Mouse (Mus musculus): Measurements from ENCODE around the gene Prickle3.
"Not testable (repeated sequence)": the region's sequence is repeated elsewhere in the genome, so short reads cannot be mapped to it uniquely, and the experiment has no call there.

The Prickle3 gene

DNA sequence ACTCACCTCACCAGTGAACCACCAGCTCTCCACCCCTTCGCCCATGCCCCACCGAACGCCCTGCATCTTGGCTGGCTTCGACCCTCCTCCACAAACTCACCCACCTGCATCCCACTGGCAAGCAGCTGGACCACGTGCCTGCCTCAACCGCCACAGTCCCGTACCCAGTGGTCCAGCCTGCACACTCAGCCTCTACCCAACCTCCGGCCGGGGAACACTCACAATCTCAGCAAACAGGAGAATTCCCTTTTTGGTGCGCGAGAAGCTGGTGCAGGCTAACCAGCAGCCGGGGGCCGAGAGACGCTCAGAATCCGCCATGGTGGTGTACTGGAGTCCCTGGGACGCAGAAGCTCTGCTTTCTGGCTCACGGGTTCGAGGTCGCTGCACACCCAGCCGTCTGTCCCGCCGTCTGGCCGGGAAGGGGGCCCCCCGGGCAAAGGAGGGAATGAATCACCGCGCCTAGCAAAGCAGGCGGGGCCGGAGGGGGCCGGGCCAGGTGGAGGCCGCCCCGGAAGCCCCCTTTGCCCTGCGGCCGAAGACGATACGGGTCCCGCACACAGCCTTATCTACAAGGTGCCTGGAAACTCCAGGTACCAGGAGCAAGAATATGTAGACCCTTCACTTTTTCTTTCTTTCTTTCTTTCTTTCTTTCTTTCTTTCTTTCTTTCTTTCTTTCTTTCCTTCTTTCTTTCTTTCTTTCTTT is 14.0 kb downstream of the Prickle3 start, which contains the start of gene Plp2:
Plp2 (minus strand) TSS at position 470 of the 703 bp plus-strand sequence.
- in situ Hi-C loops (cut with MboI, MseI), result no loop called here

DNA sequence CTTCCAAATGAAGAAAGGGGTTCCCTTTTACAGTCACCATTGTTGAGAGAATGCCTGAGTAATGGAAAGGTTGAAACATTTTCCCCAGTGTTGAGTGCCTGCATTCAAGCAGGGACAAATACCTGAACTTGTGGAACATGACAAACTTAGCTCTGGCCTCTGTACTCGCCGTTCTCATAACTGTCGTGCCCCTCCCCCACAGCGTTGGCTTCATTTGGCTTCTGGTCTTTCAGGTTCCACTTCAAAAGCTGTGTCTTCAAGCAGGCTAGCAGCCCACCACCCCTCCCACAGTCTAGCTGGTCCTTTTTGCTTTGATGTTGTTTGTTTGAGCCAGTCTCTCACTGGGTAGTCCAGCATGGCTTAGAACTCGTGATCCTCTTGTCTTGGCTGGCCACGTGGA is 15.7 kb downstream of the Prickle3 start:
- in situ Hi-C loops (cut with MboI, MseI), result no loop called here

DNA sequence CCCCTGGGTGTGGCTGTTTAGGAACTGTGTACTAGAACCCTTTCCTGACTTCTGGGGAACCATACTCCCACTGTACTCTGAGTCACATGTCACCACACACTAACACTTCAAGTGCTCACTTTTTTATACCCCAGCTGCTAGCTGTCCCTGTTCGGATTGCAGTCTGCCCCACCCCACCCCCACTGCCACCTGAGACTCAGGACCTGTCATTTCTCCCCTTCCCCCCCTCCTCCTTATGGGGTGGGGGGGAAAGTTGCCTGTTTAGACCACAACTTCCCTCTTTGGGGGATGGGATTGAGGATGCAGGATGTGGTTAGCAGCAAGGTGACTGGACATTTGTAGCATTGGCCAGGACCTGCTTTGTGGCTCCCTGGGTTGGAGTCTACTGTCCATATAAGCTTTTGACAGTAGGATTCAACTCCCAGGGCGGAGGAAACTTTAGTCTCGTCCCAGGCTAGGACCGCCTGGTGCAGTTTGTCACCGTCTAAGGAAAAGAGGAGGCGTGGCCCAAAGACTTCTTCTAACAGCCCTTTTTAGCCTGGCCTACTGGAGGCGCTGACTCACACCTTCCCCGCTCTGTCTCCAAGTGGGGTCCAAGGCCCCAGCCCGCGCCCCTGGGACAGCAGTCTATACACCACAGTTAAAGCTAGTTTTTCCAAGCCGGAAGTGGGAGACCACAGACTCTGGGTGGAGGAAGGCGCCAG is 16.7 kb downstream of the Prickle3 start:
- in situ Hi-C loops (cut with MboI, MseI), result no loop called here

DNA sequence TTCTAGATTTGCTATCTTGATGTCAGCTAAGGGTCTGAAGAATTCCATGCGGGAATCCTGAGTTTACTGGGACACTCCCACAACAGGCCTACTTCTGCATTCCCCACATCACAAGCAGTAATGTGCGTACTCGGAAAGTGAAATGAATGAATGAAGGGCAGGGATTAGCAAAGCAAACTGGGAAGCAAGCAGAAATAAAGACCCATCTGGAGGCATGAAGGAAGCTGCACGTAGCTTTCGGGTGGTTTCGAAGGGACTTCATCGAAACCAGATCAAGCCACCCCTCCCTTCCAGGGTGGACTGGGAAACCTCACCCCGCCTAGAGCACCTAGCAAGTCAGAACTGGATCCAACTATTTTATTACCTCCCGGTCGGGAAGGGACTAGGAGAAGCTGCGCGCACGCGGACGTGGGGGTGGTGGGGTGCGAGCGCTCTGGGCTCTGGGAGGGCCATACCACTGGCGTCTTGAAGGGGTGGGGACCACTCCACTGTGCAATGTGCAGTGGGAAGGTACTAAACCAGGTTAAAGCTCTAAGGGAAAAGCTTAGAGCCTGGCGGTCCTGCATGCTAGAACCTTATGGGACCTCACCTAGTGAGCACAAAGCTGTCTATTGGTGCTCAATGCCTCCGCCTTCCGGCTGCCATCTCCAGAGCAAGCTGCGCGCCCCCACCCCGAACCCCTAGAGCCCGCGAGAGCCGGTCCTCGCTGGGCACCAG is 17.4 kb downstream of the Prickle3 start:
- in situ Hi-C loops (cut with MboI, MseI), result no loop called here

DNA sequence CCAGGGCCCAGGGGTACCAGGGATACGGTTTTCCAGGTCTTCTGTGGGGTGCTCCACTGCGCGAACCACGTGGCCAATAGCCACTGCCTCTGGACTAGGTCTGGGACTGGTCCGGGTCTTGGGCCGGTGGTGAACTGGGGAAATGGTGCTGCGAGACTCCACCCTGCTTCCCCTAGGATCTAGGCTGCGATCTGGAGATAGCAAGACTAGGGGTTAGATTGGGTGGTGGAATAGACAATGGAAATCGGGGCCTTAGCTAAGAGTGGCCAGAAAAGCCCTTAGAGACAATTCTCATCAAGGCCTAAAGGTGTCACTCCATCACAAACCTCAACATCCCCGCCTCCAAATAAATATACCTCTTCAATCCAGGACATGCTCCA is 17.9 kb downstream of the Prickle3 start:
- in situ Hi-C loops (cut with MboI, MseI), result no loop called here

DNA sequence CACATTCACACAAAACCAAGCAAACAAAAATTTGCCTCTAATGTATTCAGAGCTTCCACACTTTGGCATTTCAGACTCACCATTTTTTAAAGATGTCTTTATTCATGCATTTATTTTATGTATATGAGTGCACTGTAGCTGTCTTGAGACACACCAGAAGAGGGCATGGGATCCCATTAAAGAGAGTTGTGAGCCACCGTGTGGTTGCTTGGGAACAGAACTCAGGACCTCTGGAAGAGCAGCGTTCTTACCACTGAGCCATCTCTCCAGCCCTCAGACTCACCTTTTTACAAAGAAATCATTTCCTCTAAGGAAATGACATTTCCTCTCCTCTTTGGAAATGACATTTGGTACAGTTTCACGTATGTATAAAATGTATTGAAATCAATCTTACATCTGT is 21.9 kb downstream of the Prickle3 start:
- in situ Hi-C loops (cut with MboI, MseI), result no loop called here

DNA sequence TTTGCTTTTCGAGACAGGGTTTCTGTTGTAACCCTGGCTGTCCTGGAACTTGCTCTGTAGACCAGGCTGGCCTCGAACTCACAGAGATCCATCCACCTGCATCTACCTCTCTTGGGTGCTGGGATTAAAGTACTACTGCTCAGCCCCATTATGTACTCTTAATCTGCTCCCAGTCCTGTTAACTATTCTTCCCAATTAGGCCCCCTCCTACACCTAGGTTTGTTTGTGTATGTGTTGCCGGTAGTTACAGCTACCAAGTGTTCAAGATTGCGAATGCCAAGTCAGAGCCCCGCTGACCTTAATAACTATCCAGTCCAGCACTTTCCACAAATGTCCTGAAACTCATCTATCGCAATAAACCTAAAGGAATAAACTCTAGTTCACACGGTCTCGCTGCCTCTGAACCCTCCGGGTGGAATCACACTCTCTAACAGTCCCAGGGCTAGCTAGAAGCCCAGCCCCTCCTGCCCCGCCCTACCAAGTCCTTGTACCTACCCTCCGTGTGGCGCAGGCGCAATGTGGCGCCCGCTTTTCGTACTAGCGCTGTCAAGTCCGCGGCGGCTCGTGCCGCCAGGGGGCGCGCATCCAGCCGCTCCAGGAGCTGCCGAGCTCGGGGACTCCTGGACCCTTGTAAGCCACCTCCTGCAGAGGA is 22.5 kb downstream of the Prickle3 start:
- in situ Hi-C loops (cut with MboI, MseI), result no loop called here

DNA sequence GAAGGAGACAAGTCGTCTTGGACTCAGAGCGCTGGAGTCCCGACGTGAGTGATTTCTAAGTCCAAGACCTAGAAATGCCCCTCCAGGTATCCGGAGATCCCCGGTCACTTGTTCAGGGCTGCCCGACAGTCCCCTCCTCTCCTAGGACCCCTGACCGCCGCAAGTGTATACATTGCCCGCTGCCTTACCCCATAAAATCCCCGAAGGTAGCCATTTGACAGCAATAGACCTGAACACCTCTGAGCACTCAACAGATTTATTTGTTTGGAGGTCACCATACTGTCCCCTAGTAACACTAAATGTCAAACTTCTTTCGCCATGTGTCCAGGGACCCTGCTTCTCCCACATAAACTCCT is 23.0 kb downstream of the Prickle3 start:
- in situ Hi-C loops (cut with MboI, MseI), result no loop called here

DNA sequence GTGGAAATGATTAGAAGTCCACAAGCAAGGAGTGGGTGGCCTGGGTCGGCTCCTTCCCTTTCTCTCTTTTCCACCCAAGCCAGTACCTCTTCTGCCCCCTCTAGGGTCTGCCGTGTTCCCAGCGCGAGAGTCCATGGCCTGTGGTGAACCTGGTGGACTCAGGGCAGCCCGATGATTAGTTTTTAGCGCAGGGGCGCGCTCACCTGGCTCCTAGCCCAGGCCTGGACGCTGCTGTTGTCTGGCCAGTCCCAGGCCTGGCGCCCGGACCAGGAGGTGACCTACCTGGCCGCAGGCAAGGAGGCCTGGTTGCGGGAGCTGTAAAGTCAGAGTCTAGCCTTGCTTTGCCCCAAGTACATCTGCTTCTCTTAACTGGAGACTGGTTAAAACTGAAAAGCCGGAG is 23.8 kb downstream of the Prickle3 start, which contains the start of gene Magix:
Magix (minus strand) TSS at position 388 of the 400 bp plus-strand sequence.
- in situ Hi-C loops (cut with MboI, MseI), result no loop called here

DNA sequence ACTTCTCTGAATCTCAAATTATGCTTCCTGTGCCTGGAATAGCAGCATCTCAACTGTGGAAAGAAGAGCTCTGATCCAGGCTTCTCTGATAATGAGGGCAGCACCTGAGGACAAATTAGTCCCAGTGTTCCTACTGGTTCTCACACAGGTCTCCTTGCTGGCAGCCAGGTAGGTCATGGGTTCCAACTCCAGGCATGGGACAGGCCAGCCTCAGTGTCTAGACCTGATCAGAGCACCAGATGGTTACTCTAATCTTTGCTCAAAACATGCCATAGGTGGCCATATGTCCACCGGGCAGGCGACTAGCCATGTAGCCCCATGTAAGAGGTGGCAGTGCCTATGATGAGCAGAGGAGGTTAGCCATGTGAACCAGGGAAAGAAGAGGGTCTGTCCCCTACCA is 31.3 kb downstream of the Prickle3 start:
- in situ Hi-C loops (cut with MboI, MseI), result no loop called here

DNA sequence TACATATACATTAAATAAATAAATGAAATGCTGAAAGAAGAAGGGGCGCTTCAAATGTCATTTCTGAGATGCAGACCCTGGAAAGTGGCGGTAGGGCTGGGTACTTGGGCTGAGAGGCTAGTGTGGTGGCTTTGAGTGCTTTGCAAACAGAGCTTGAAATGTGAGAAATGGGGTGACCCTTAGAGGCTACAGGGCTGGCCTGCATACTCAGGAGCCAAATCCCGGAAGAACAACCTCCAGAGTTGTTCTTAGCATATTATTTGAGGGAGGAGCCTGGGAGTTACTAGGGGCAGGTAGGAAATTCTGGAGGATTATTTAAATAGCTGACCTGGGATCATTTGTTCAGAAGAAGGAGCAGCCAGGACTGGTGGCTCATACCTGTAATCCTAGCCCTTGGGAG is 33.4 kb downstream of the Prickle3 start:
- in situ Hi-C loops (cut with MboI, MseI), result no loop called here

DNA sequence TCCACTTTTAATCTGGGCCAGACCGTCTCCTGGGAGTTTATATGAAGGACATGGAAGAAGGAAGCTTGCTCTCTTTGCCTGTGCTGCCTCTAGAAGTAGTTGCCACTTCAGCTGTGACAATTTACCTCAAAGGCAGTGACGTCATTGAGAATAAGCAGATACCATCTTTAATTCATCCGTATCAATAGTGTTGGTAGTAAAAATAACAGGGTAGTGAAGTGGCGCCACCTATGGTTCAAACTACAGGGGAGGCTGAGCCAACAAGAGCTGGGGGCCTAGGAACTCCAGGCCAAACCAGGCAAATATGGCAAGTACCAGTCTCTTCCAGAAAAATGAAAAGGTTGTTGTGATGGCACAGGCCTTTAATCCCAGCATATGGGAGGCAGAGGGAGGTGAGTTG is 35.8 kb downstream of the Prickle3 start:
- in situ Hi-C loops (cut with MboI, MseI), result no loop called here

DNA sequence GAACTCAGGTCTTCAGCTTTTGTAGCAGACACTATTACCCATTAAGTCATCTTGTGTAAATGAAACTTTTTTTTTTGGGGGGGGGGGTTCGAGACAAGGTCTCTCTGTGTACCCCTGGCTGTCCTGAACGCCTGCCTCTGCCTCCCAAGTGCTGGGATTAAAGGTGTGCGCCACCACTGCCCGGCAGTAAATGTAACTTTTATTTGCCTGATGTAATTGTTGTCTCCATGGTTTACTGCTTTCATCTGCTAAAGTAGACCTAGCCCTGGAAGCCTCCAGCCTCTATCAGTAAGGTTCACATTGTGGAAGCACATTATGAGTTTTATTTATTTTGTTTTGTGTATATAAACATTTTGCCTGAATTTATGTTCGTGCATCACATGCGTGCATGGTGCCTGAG is 39.5 kb downstream of the Prickle3 start:
- in situ Hi-C loops (cut with MboI, MseI), result loop anchor here (5.0 kb wide), 1 partner anchor 44 kb away; no protein-coding TSS in a partner anchor

DNA sequence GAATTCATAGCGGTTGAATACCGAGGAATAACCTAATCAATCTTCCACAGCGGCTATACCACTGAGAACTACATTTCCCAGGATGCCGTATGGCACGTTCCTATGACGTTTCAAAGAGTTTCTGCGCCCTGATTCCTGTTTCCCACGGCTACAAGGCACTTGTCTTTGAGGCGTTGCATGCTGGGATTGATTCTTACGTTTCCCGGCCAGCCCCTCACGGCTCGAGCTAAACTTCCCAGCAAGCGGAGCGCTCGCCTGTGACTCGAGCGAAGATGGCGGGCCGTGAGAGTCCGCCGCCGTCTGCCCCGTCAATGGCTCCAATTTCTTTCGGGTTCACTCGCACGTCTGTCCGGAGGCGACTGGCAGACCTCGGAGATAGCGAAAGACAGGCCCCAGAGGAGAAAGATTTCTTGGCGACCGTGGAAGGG is 39.9 kb downstream of the Prickle3 start, which contains the start of gene Gpkow:
Gpkow (plus strand) TSS at position 178 of the 428 bp plus-strand sequence.
- in situ Hi-C loops (cut with MboI, MseI), result loop anchor here (5.0 kb wide), 1 partner anchor 45 kb away; no protein-coding TSS in a partner anchor

DNA sequence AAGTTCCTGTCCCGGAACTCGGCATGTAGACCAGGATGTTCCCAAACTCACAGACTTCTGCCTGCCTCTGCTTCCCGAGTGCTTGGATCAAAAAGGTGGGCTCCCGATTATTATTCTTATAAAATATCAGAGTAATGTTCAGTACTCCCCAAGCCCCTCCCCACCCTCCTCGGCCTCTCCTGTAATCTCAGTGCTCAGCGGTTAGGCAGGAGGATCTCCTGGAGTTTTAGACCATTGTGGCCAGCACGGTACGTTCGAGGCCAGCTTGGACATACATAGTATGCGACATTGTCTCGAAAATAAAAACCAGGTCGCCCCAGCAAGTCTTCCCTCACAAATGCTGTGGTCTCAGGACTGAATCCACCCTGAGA is 56.7 kb downstream of the Prickle3 start:
- in situ Hi-C loops (cut with MboI, MseI), result not testable (repeated sequence)

DNA sequence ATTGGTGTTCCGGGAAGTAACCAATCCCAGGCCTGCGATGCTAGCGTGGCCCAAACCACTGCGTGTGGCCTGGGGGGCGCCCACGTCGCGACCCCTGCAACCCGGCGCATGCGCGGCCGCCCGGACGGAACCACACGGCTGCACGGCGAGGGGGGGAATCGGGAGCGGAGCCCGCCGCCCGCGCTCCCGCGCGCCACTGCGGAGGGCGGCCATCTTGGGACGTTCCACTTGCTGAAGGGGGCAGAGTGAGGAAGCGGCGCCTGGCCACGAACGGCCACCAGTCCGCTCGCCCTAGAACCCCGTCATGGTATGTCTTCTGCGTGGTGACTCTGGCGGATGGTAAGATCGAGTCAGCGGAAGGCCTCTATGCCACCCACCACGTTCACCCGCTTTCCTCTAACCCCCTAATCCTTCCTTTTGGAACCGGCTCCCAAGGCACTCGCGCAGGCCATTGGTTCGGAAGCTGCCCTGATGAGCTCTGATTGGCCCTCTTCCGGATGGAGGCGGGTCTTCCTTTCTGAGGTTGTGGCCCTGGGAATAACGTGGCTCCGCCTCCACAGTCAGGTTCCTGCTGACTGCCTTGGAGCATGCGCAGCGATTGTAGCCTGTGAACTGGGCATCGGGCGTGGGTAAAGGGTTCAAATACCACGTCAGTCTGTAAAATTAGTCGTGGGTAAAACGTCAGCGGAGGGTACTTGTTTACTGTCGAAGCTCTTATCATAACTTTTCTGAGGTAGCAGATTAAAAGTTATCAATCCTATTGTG is 57.3 kb downstream of the Prickle3 start, which contains the start of gene Wdr45:
Wdr45 (plus strand) TSS at position 199 of the 765 bp plus-strand sequence.
- in situ Hi-C loops (cut with MboI, MseI), result not testable (repeated sequence)

DNA sequence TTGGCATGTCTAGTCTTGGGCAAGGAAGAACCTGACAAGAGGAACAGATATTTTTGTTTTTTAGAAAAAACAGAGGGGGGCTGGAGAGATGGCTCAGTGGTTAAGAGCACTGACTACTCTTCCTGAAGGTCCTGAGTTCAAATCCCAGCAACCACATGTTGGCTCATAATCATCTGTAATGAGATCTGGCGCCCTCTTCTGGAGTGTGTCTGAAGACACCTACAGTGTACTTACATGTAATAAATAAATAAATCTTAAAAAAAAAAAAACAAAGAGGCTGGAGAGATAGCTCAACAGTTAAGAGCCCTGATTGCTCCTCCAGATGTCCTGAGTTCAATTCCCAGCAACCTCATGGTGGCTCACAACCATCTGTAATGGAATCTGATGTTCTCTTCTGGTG is 59.0 kb downstream of the Prickle3 start:
- in situ Hi-C loops (cut with MboI, MseI), result not testable (repeated sequence)
